Mouse (Mus musculus) c-Kit-positive CD71-negative TER-119-negative erythroid progenitor cells, embryonic 14.5 days (primary cell): Measurements from ENCODE around the gene Gm5294.

Experiments
- DNase-seq: peaks from one replicate; pipeline ENCODE4 v3.0.0-alpha.2; 2013; ENCODE audit warnings: low read depth

The Gm5294 gene

DNA sequence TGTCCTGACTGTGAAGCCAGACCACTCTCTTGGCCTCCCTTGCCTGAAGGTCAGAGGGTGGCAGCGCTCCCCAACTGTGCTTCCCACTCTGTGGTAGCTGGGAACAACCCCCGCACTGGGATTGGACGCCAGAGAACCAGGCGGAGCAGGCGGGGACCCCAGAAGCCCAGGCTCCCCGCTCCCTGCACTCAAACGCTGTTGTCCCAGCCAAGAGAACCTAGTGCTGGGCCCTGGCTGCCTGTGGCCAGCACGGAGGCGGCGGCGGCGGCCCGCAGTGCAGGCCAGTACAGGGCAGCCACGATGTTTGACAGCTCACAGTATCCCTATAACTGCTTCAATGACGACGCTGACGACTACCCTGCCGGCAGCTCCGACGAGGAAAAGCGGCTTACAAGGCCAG is at the start of gene Gm5294:
Gene Gm5294 (plus strand): TSS at position 301 of the 400 bp plus-strand sequence.
- no peak for DNase-seq

DNA sequence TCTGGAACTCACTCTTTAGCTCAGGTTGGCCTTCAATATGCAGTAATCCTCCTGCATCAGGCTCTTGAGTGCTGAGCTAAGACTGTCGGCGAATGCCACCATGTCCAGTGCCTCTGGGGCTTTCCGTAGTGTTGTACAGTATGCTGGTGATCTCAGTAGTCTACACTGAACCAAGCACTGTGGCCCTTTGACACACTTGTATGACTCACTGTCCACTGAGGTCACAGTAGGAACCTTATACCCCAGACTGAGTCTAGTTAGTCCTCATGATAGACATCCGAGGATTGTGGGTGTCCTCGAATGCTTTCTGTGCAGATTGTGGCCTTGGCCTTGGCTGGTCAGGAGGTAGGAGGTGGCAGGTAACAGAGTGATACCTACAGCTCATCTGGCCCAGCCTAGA is 44.8 kb upstream of the Gm5294 start:
- DNase-seq = no peak

DNA sequence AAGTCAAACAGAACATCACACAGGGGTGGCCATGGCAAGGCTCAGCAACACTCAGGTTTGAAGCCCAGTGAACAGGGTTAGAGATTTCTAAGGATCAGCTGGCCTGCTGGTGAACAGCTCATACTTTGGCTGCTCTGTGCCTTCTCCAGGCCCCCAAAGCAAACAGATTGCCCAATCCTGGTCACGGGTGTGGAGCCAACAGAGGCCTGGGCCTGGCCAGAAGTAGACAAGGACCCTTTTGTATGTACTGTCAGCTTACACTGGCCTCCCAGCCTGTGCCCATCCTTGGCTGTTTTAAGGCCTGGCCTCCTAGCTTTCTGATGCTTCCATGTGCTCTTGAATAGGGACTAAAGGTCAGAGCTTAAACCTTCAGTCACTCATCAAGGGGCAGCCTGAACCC is 43.5 kb upstream of the Gm5294 start:
- no peak for DNase-seq

DNA sequence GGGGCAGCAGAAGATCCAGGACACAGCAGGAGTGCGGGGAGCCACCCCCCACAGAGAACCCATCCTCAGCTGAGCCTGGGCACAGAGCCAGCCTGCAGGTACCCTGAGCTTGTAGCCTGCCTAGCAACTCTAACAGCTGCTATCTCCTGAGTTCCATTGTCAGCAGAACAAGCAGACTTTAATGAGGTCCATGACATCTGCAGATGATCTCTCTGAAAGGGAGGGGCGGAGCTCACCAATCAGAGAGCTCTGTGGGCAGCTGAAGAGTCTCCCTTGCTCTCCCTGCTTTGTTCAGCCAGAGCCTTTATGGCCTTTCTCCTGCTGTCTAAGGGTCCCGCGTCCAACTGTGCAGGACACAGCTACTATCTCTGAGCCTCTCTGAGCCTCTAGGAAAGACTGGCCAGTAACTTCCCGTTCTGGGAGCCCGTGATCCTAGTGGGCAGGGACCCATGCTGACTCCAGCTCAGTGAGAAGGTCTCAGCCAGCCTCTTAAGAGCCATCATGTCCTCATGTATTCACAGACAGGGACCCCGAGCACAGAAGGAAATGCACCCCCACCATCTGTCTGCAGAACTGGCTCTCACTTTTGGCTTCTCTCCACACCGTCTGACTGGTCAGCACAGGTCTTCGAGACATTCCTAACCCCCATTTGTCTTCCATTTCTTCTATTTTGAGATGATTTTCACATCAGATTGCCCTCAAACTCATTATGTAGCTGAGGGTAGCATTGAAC is 41.0 kb upstream of the Gm5294 start:
- no peak for DNase-seq

DNA sequence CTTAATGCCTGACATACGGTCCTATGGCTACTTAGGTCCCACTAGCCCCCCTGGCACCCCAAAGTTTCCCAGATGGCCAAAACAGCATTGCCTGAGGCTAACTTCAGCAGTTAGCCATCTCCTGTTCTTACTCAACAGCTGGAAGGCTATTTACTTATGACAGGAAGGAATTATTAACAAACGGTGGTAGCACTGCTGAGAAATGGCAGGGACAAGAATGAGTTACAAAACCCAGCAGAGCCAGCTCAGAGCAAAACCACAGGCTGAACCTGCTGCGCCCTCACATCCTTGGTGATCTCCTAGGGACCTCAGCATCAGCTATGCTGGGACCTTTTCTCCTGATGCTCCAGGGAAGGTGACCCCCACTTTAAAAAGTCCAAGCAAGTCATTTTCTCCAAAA is 40.2 kb upstream of the Gm5294 start:
- no peak for DNase-seq

DNA sequence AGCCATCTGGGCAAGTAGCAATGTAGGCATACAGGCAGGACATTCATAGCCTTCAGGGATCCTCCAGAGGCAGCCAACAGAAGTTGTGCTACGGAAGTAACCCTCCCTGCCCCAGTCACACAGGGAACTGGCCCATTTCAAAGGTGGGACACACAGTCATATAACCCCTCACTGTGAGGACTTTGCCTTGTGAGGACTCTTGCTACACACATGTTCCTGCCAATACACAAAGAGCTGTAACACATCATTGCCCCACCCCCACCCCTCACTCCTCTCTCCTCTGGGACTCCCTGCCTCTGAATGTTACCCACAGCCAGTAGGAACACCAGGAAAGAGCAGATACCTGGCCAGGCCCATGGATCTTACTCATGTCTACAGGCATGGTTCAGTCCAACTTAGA is 37.2 kb upstream of the Gm5294 start:
- DNase-seq = no peak

DNA sequence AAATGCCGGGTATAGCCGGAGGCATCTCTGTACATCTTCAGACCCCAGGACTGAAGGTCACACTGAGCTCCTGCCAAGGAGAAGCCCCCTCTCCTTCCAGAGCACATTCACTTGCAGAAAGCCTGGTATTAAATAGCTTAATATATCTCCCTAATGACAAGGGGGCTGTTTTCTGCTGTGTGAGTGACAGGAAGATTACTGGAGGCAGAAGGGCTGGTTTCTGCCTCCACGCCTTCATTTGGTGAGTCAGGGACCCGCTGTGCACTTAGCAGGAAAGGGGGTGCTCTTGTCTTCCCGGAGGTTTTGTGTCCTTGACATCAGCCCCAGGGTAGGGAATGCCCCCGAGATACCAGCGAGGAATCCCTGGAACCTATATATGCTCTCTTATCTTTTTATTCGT is 36.7 kb upstream of the Gm5294 start:
- no peak for DNase-seq

DNA sequence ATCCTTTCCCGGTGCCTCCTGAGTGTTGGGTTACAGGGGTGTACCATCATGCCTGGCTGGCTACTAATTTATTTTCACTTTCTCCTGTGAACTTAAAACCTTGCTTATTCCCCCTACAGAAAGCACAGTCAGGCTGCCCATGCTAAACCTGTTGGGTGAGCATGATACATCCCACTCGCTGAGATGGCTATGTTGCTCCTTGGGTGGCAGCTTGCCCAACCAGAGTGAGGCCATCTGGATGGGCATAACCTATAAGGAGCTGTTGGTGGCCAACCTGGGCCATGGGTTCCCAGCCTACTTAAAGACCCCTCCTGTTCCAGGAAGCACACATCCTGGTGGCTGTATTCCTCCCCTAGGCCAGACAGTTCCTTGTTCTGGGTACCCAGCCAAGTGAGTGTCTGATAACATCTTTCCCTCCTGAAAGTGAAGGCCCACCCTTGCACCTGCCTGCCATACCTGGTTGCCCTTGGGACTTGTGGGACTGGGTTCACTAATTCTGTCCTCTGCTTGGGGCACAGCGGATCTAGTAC is 33.8 kb upstream of the Gm5294 start:
- no peak for DNase-seq

DNA sequence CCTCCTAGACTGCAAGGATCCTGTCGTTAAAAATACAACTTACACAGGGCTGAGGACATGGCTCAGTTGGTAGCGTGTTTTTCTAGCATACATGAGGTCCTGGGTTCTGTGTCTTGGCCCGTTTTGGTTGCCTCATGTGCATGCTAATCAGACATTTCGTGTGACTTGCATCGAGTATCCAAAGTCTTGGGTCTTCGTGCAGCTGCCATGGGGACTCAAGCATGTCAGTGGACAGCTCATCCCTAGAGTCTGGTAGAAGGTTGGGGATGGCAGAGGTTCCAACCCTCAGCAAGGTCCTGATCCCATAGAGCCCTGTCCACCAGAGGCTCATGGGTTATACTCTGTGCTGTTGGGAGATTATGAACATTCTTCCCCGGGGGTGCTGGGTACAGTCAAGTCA is 32.2 kb upstream of the Gm5294 start:
- DNase-seq = no peak

DNA sequence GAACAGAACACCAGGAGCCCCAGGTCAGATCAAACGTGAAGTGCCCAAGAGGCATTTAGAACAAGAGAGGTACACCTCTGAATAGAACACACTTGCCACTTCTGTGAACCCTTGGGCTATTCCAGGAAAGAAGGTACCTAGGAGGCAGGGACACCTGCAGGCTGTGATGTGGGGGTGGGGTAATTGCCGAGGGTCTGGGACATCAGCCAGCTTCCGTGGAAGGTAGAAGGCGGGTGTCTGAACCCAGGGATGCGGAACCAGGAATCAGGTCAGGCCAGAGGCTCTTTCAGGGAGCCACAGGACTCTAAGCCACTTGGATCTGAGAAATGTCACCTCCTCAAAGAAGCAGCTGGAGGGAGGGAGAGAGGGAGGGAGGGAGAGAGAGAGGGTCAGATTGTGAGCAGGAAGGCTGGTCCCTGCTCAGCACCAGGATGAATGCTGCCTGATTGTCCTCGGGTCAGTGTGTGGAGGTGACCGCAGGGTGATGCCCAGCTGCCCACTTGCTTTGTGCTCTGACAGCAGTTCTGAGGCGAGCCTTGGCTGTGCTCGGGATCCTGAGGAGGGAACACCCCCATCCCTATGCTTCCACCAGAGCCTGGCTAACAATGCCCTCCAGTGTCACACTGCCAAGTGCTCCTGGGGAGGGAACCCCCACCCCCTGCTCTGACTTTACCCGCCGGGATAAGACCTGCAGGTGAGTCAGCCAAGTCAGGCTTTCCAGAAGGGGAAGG is 31.2 kb upstream of the Gm5294 start:
- DNase-seq = no peak

DNA sequence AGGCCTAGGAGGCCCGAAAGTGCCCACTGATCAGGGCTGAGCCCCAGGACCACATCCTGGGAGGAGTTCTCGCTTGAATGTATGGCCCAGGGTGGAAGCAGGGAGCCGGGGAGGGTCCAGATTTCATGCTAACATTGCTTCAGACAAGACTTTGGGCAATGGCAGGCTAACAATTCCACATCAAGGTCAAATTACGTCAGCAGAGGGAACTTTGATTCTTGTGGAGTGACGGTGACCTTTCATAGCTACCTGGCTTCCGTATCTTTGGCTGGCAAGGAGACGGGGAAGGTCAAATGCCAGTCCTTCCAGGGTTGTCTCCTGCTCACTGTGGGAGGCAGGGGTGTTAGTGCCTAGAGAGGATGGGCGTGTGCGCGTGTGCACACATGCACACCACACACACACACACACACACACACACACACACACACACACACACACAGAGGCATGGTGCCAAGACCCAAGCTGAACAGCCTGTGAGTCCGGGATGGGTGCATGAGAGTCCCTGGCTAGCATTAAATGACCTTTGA is 28.9 kb upstream of the Gm5294 start:
- DNase-seq = no peak

DNA sequence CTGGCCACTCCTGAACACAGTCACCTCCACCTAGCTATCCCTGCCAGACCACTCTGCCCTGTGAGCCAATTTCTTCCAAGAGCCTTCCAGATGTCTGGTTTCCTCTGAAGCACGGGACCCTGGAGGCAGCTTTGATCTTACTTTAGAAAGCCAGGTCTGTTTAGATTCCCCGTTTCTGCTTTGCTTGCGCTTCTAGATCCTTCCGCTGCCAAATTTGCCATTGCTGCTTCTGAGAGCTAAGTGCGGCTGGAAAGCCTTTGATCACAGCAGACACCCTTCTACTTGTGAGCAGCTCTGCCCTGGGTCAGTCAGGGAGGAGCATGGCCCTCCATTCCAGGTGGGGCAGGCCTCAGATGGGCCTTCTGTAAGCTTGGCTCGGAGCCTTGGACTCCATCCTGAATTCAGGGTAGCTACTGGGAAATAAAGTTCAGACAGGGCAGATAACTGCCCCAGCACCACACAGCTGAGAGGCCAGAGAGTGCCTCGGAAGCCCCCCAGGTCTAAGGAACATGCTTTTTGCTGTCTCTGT is 18.2 kb upstream of the Gm5294 start:
- no peak for DNase-seq

DNA sequence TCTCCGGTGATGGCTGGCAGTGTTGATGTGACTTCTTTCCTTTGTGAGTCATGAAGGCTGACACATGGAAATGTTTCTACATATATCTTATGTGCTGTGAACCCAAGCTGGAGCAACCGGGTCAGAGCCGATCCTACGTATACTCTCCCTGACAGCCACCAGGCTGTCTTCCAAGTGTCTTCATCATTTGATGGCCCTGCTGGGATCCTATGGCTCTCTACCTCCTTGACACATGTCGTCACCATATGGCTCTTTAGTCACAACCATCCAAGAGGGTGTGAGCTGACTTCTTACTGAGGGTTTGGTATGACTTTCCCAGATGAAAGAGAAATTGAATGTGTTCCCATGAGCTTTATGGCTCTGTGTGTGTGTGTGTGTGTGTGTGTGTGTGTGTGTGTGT is 15.6 kb upstream of the Gm5294 start:
- no peak for DNase-seq

DNA sequence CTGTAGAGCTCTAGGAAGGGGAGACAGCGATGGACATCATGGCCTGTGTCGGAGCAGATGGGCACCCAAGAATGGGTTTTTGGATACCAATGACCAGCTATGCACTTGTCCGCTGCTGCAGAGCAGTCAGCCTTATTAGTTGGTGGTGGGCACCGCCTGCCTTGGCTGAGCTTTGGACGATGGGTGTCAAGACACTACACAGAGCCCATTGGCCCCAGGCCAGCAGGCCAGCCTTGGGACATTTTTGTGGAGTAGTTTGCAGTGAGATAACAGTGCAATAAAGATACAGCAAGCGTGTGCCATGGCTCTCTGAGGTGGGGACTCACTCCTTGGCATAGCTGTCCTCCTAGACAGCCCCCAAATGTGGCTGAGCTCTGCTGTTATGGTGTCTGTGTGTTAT is 10.1 kb upstream of the Gm5294 start:
- no peak for DNase-seq

DNA sequence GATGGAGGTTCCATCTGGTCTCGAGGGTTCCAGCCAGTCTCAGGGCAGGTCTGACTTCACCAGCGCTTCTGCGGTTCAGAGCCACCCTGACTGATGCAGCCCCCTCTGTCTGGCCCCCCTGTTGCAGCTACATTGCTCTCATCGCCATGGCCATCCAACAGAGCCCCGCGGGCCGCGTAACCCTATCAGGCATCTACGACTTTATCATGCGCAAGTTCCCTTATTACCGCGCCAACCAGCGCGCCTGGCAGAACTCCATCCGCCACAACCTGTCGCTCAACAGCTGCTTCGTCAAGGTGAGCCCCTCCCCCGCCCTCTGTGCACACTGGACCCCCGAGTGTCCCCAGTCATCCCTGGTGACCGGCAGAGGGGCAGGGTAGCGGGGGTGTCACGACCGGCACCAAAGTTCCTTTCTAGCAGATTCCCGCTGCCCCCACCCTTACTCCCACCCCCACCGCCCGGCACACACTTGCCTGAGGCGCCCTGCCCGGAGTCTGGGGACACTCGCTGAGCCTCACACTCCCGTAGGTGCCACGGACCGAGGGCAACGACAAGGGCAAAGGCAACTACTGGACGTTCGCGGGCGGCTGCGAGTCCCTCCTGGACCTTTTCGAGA is 945 bp downstream of the Gm5294 start:
- no peak for DNase-seq

DNA sequence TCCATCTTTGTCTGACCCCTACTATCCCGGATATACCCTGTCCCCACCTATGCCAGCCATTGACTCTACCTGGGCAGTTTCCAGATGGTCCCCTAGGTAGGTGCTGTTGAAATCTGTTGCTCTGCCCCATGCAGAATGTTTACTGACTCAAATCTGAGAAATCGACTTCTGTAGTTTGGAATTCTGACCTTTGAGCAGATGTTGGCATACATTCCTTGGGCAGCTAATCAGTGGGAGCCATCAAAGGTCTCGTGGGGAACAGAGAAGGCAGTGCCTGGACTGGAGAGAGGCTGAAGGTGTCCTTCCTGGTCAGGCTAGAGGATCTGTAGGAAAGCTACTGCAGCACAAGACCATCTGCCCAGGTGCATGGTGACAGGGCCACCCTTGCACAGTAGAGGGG is 5.2 kb downstream of the Gm5294 start:
- no peak for DNase-seq

DNA sequence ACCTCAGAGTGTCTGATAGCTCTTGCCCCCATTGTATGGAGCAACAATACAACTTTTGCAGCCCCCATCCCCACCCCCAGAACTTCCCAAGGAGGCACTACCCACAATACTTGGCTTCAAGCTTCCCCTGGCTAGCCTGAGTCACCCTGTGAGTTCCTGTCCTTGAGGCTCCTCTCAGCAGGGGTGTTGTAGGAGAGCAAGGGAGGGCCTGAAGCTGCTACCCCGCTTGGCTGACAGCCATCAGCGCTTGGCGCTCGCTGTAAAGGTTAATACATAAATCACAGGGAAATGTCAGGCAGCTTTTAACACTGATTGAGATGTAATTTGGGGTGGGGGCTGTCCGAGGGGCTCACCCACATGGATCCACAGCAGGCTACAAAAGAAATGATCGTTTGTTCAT is 13.5 kb downstream of the Gm5294 start:
- no peak for DNase-seq

DNA sequence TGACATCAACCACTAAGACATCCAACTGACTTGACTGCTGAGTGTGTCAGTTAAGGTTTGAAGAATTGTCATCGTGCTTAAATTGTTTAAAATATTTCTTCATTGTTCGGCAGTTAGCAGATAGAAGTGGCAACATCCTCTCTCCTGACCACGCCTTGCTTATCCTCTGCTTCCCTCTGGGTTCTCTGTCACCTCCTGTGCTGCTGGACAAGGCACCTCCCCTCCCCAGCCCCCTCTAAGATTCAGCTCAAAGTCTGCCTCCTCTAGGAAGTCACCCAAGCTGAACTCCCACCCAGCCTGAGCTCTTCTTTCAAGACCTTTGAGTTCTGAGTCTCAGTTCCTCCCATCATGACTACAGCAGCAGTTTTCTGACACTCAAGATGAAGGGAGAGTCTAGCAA is 15.0 kb downstream of the Gm5294 start:
- DNase-seq = no peak

DNA sequence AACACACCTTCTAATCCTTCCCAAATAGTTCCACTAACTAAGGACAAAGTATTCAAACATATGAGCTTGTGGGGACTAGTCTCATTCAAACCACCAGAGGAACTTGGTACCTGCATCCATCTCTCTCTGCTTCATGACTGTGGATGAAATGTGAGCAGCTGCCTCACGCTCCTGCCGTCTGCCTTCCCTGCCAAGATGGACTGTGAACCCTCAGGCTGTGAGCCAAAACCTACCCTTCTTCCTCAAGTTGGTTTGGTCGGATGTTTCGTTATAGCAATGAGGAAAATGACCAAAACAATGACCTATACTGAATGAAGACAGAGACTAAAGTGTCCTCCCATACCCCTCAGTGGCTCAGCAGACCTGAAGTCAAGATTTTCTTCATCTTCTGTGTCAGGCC is 21.1 kb downstream of the Gm5294 start:
- DNase-seq = no peak

DNA sequence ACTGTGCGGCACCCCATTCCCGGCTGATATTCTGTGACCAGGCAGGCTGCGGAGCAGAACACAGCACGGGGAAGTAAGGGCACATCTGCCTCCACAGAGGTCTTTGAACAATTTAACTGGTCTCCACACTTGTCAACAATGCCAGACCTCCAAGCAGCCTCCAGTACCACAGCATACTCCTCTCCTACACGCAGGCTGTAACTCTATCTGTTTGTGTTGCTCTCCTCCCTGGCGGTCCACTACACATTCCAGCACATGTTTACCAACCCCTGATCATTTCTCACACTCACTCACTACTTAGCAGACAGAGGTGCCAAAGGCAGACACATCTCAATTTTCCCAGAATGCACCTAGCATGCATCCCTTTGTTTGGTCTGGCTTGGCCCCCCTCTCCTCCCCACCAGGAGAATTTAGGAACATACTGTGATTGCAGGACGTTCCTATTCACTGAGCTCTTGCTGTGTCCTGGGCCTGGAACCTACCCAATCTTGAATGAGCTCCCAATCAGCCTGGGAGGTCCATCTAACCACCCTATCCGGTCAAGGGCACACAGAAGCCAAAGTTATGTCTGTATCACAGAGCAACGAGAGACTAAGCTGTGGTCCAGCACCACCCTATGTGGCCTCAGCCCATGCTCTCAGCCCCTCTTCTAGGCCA is 23.4 kb downstream of the Gm5294 start:
- DNase-seq = no peak

DNA sequence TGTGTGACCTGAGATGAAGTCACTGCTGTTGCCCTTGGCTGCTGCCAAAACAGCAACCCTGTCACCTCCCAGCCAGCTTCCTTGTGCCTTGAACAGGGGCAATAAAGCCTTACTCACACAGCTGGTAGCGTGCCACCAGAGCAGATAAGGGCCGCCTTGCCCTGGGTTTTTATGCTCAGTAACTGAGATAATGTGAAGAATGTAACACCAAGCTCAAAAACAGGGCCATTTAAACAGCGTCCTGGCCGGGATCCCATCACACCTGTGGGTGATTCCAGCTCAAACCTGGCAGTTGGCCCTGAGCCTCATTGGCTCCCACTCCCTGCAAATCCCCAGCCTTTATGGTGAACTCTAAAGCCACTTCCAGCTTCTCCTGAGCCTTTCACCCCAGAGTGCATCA is 26.6 kb downstream of the Gm5294 start:
- DNase-seq = no peak

DNA sequence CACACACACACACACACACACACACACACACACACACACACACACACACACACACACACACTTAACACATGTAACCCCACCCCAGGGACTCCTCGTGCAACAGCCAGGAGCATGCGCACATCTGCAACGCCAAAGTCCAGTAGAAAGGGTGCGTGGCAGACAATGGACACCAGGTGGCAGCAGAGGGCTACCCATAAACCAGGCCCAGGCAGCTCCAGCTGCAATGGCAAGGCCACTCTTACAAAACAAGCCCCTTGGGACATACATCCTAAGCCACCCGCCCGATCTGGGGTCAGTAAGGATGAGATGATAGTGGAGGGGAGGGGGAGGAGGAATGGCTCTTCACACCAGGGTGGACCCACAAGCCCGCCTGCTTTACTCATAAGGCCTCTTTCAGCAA is 28.2 kb downstream of the Gm5294 start:
- DNase-seq = peak; percentile 80
